Mouse (Mus musculus) kidney, adult 2 months (tissue): ENCODE measurements around the gene Atp2b1.

Source experiments
- CTCF ChIP-seq: fragments of 200-500 bp; conservative IDR thresholded peaks from 2 replicates; pipeline ENCODE4 v1.5.1; 2011; ENCODE audit warnings: low read depth, mild to moderate bottlenecking, control low read depth, low read length, moderate library complexity, mixed read lengths; ENCODE audit not compliant: insufficient read depth, insufficient read length
- POLR2A ChIP-seq: fragments of 200-500 bp; IDR thresholded peaks from one replicate; pipeline ENCODE4 v1.6.1; 2011; ENCODE audit warnings: low read depth, low read length, control low read depth

- no peak for TF ChIP-seq POLR2A
- no peak for TF ChIP-seq CTCF
These were observed 35.5 kb downstream of the Atp2b1 start for GRCm38 (mm10) chr10:98949750-98950149.
